In genomic region chr1:72312701-72313398, GRCm38 (mm10) we compare ENCODE assay signal across 1 mouse cellular context.
TF ChIP-seq lines count a peak whose summit lies in the region.

No protein-coding gene starts in this region.

TF ChIP-seq in ES-E14, 5 proteins besides CTCF, POLR2A, EP300 and RAD21 (continued from another document):
- TF ChIP-seq HCFC1 (IDR thresholded peaks at IDR 0.05; ENCODE audit: borderline replicate concordance, insufficient read depth, low read length) (no peak), CHD2 (IDR thresholded peaks at IDR 0.05; ENCODE audit: low read depth, low read length) (no peak)
